Mouse (Mus musculus): ENCODE measurements around the gene Lipc. TPM values are rescaled to one million over a fixed set of nuclear protein-coding genes. Genes with fewer than 3 reads are reported as not detected.

The Lipc gene
- polyA plus RNA-seq, 1 experiment: not detected

GRCm38 (mm10) chr9:70833111-70833908 lies 118.7 kb downstream of the Lipc start:
- Histone ChIP-seq H3K9me3 (no peaks in the 10 kb centered on the region), H3K36me3 (replicated peaks; ENCODE audit: low read length) (peaks cover 3% of the 10 kb centered on the region), H3K4me1 (peaks cover 92% of the 10 kb centered on the region), H3K4me3 (replicated peaks) (peak overlapping the region; percentile 79), H3K27me3 (replicated peaks) (no peaks in the 10 kb centered on the region)
- no peak for TF ChIP-seq FLI1 (IDR thresholded peaks at IDR 0.05; ENCODE audit: low read length)

GRCm38 (mm10) chr9:70832231-70832630 lies 119.8 kb downstream of the Lipc start:
- TF ChIP-seq GATA1 (IDR thresholded peaks at IDR 0.05; ENCODE audit: borderline replicate concordance, low read length) (no peak), FLI1 (IDR thresholded peaks at IDR 0.05; ENCODE audit: low read length) (no peak)
- Histone ChIP-seq H3K9me3 (no peaks in the 10 kb centered on the region), H3K4me3 (replicated peaks) (peak overlapping the region; percentile 9), H3K4me1 (peaks cover 81% of the 10 kb centered on the region), H3K36me3 (replicated peaks; ENCODE audit: low read length) (peaks cover 3% of the 10 kb centered on the region), H3K27me3 (replicated peaks) (no peaks in the 10 kb centered on the region)

- Histone ChIP-seq H3K4me3 (replicated peaks) (no peak overlapping the region), H3K27me3 (replicated peaks) (no peaks in the 10 kb centered on the region), H3K4me1 (peaks cover 73% of the 10 kb centered on the region), H3K9me3 (no peaks in the 10 kb centered on the region), H3K36me3 (replicated peaks; ENCODE audit: low read length) (peaks cover 3% of the 10 kb centered on the region)
- TF ChIP-seq FLI1 (IDR thresholded peaks at IDR 0.05; ENCODE audit: low read length) (no peak), GATA1 (IDR thresholded peaks at IDR 0.05; ENCODE audit: borderline replicate concordance, low read length) (no peak)
Observed at GRCm38 (mm10) chr9:70830844-70831529, 121.0 kb downstream of the Lipc start.

- Histone ChIP-seq H3K9me3 (no peaks in the 10 kb centered on the region), H3K36me3 (replicated peaks; ENCODE audit: low read length) (peaks cover 3% of the 10 kb centered on the region), H3K4me1 (peaks cover 64% of the 10 kb centered on the region), H3K27me3 (replicated peaks) (no peaks in the 10 kb centered on the region), H3K4me3 (replicated peaks) (no peak overlapping the region)
- TF ChIP-seq FLI1 (IDR thresholded peaks at IDR 0.05; ENCODE audit: low read length) (no peak), GATA1 (IDR thresholded peaks at IDR 0.05; ENCODE audit: borderline replicate concordance, low read length) (no peak)
Observed at GRCm38 (mm10) chr9:70829784-70830488, 122.1 kb downstream of the Lipc start.

- Histone ChIP-seq H3K4me3 (replicated peaks) (no peak overlapping the region), H3K36me3 (replicated peaks; ENCODE audit: low read length) (peaks cover 7% of the 10 kb centered on the region), H3K4me1 (peaks cover 63% of the 10 kb centered on the region), H3K9me3 (peaks cover 3% of the 10 kb centered on the region; the same call in 1 of the 2 replicates), H3K27me3 (replicated peaks) (no peaks in the 10 kb centered on the region)
- TF ChIP-seq FLI1 (IDR thresholded peaks at IDR 0.05; ENCODE audit: low read length): no peak
- no peak for TF ChIP-seq GATA1 (IDR thresholded peaks at IDR 0.05; ENCODE audit: borderline replicate concordance, low read length)
Observed at GRCm38 (mm10) chr9:70827911-70828310, 124.1 kb downstream of the Lipc start.

- TF ChIP-seq FLI1 (IDR thresholded peaks at IDR 0.05; ENCODE audit: low read length): no peak
- TF ChIP-seq GATA1 (IDR thresholded peaks at IDR 0.05; ENCODE audit: borderline replicate concordance, low read length): no peak
- Histone ChIP-seq H3K36me3 (replicated peaks; ENCODE audit: low read length) (peaks cover 12% of the 10 kb centered on the region), H3K27me3 (replicated peaks) (no peaks in the 10 kb centered on the region), H3K4me1 (peaks cover 60% of the 10 kb centered on the region), H3K9me3 (peaks cover 3% of the 10 kb centered on the region; the same call in 1 of the 2 replicates), H3K4me3 (replicated peaks) (no peak overlapping the region)
Observed at GRCm38 (mm10) chr9:70824103-70824502, 127.9 kb downstream of the Lipc start.

- TF ChIP-seq FLI1 (IDR thresholded peaks at IDR 0.05; ENCODE audit: low read length) (no peak), GATA1 (IDR thresholded peaks at IDR 0.05; ENCODE audit: borderline replicate concordance, low read length) (no peak)
- Histone ChIP-seq H3K4me3 (replicated peaks) (no peak overlapping the region), H3K4me1 (peaks cover 74% of the 10 kb centered on the region), H3K27me3 (replicated peaks) (no peaks in the 10 kb centered on the region), H3K9me3 (peaks cover 3% of the 10 kb centered on the region; the same call in 1 of the 2 replicates), H3K36me3 (replicated peaks; ENCODE audit: low read length) (peaks cover 16% of the 10 kb centered on the region)
Observed at GRCm38 (mm10) chr9:70818739-70819138, 133.3 kb downstream of the Lipc start.

- peaks cover 77% of the 10 kb centered on the region for H3K4me1 ChIP-seq
- H3K9me3 ChIP-seq: no peaks in the 10 kb centered on the region
- H3K27me3 ChIP-seq (replicated peaks): no peaks in the 10 kb centered on the region
- H3K36me3 ChIP-seq (replicated peaks; ENCODE audit: low read length): peaks cover 11% of the 10 kb centered on the region
- peak overlapping the region; percentile 39 for H3K4me3 ChIP-seq (replicated peaks)
- no peak for TF ChIP-seq FLI1 (IDR thresholded peaks at IDR 0.05; ENCODE audit: low read length)
- no peak for TF ChIP-seq GATA1 (IDR thresholded peaks at IDR 0.05; ENCODE audit: borderline replicate concordance, low read length)
Observed at GRCm38 (mm10) chr9:70817396-70817795, 134.6 kb downstream of the Lipc start.

GRCm38 (mm10) chr9:70816701-70817305 lies 135.2 kb downstream of the Lipc start:
- no peak overlapping the region for H3K4me3 ChIP-seq (replicated peaks)
- TF ChIP-seq FLI1 (IDR thresholded peaks at IDR 0.05; ENCODE audit: low read length) (no peak), GATA1 (IDR thresholded peaks at IDR 0.05; ENCODE audit: borderline replicate concordance, low read length) (no peak)

More at GRCm38 (mm10) chr9:70816701-70817305, 135.2 kb downstream of the Lipc start:
- H3K27me3 ChIP-seq (replicated peaks): no peaks in the 10 kb centered on the region
- H3K9me3 ChIP-seq: no peaks in the 10 kb centered on the region
- H3K36me3 ChIP-seq (replicated peaks; ENCODE audit: low read length): peaks cover 16% of the 10 kb centered on the region
- peaks cover 80% of the 10 kb centered on the region for H3K4me1 ChIP-seq

Measured in megakaryocyte, embryonic 14.5 days (primary cell).